Mouse (Mus musculus) embryo, embryonic 11 days (tissue): ENCODE measurements around the gene Gipr.
A peak's percentile ranks its signal among the peaks of the same experiment; 100 is the strongest.
"Not testable (repeated sequence)": the region's sequence is repeated elsewhere in the genome, so short reads cannot be mapped to it uniquely, and the experiment has no call there.

ENCODE experiments used
- DNase-seq: peaks from one replicate; pipeline ENCODE4 v3.0.0-alpha.2; 2015

Gipr gene

DNA sequence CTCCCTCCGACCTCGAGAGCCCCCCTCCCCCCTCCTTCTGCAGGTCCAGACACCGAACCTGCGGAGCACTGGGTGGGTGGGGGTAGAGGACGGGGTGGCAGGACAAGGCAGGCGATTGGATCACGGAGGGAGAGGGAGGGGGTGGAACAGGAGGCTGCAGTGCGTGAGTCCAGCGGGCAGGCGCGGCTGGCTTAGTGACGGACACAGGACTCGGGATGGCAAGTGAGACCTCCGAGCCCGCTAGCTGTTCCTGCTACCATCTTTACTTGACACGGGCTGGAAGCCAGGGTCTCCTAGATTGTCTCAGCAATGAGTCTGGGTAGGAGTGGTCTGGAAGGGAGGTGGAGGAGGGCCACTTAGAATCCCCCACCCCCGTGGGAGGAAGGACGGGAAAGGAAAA, 12.1 kb upstream of the Gipr start:
- DNase-seq, result no peak

DNA sequence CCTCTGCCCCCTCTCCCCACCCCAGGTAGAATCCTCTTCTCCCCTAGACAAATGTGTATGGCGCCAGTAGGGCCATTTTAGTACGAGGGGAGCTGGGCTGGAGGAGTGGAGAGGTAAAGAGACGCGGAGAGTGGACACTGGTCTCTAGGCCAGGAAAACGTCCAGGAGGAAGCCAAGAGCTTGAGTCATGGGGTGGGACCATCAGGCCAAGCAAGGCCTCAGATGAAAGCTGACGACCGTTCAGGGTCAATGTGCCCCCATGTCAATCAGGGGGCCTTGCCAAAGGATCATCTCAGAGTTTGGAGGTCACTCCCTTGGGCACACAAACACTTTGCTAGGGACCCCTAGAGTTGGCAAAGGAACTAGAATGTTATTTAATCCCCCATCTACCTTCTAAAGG, 11.3 kb upstream of the Gipr start:
- DNase-seq, result no peak

DNA sequence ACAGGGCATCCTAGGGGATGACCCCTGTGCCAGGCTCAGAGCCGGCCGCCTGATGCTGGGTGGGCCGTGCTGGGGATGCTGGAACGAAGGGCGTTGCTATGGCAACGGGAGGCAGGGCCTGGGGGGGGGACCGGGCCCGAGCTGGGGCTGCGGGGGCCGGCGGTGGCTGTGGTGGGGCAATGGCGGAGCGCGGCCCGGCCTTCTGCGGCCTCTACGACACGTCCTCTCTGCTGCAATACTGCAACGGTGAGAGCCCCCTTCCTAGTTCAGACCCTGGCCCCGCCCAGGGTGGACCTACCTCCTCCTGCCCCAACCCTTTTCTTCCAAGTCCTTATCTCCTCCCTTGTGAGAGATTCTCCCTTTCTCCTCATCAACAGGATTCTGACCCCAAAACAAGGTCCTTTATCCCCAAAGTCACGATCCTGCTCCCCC, 10.6 kb upstream of the Gipr start:
- no peak for DNase-seq

DNA sequence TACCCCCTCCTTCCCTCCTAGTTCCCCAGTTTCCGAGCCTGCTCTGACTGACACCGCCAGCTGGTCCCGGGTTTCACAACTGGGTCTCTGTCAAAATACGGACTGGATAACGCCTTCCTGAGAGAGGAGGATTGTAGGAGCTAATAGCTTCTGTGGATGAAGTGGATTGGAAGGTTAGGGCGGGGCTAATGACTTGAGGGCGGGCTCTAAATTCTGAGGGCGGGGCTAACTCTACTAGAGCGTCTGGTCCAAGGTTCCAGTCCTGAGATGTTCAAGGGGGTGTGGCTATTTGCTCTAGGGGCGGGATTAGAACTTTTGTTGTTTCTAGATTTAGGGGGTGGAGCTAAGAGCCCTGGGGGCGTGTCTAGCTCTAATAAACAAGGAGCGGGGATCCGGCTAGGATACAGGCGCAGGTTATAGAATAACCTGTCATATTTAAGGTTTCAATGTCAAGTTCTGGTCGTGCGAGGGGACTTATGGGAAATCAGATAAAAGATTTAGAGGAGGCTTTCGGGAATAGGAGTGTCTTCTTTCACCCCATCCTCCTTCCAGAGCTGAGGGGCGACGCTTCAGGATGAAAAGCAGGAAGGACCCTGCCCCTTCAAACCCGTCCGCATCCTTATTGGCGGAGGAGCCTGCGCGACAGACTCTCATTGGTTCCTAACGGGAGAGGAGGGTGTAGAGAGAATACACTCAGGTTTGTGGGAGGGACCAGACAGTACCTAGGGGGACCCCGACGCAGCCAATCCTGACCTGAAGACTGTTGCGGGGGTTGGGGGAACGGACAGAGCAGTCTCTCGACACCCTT, 10.0 kb upstream of the Gipr start, which contains the start of gene Eml2:
TSS of gene Eml2 (plus strand) at position 714 of the 808 bp plus-strand sequence.
- DNase-seq, result peak; percentile 74

DNA sequence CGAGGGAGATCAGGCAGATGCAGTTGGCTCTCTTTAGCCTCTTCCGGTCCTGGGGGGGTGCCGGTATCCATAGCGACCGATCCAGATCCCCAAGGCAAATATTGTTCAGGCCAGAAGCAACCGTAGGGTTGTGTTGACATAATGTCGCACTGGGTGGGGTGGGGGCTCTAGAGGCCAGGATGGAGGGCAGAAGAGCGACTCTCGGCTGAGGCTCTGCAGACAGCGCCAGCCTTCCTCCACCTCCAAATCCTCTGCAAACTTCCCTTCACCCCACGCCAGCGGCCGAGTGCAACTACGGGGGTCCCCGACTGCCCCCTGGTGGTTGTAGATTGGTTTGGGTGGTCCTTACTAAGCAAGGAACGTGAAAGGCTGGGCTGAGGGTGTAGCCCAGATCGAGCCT, 6.9 kb upstream of the Gipr start:
- DNase-seq, result peak; percentile 94

DNA sequence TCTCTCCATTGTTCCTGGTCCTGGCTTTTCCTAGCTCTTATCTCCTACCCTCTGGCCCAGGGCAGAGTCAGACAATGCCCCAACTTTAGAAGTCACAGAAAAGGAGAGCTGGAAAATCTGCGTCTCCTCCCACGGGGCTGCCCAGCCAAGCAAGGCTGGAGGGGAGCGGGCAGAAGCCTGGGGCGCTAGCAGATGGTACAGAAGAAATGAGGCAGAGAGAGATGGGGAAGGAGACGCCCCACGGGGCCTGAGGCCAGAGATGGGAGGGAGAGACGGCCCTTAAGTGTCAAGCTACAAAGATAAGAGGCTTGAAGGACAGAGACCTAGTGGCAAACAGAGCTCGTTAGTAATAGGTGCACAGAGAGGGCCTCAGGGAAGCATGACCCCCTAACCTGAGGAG, 5.9 kb upstream of the Gipr start:
- DNase-seq, result no peak

DNA sequence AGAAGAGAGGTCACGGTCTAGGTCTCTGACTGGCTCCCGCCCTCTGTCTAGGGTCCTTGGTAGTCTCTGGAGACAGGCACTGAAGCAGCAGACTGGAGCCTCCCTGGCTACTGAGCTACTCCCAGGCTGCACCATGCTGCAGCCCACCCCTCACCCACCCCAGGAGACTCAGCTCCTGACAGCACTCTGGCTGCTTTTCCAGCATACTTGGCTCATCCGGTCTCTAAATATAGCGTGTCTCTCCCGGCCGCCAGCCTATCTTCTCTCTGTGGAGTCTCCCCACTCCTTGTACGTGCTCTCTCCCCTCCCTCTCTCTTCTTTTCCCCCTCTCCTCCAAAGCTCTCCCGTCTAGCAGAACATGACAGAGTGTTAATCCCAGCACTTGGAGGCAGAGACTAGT, 4.2 kb upstream of the Gipr start:
- peak; percentile 10 for DNase-seq

DNA sequence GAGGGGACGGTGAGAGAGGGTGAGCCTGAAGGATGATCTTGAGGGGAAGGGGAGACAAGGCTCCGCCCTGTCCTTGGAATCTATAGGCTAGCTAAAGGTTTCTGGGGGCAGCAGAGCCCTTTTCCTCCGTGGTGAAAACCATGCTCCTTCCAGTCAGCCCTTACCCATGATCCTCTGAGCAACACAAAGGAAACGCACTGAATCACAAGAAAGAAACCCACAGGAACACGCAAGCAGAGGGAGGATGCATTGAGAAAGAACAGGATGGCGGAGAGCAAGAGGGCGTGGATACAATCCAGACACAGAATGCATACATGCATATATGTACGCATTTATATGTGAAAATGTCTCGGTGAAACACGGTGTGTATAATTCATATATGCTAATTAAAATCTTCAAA, 3.6 kb upstream of the Gipr start:
- DNase-seq, result no peak

DNA sequence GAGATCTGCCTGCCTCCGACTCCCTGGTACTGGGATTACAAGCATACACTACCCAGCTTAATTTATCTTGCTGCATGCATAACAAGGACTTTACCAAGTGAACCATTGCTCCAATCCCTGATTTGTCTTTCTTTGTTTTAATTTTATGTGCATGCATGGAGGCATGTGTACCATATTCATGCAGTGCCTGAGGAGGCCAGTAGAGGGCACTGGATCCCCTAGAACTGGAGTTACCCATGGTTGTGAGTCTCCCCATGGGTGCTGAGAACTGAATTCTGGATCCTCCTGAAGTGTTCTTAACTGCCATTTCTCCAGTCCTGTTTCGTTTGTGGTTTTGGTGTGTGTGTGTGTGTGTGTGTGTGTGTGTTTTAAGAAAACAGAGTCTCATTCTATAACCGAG, 1.1 kb upstream of the Gipr start:
- DNase-seq, result no peak

DNA sequence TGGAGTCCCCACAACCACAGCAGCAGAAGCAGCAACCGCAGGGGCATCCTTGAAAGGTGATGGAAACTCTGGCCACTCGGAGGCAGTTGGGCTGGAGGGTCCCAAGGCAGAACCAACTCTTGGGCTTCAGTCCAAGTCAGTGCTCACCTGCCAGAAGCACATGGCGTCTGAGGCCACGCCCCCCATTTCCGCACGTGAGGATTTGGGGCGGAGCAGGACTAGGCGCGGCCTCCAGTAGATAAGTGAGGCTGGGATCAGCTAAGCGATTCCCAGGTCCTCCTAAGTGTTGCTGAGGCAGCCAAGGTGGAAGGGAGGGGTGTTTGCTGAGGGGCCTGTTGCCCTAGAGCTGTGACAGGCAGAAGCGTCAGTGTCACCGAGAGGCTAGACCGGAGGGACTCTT, 949 bp downstream of the Gipr start:
- peak; percentile 62 for DNase-seq

DNA sequence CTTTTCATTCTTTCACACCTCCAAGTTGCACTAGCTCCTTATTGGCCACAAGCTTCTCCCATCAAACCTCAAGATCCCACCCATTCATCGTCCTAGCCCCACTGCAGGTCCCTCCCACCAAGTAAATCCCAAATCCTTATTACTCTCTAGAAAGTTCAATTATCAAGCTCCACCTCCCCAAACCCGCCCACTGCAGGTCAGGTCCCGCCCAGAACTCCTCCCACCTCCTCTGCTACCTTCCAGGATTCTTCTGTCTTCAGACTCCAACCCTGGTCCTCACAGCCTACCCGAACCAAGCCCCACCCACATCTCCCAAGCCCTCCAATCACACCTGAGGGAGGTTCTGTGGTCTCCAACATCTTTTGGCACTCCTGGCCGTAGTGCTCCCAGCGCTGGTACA, 1.7 kb downstream of the Gipr start:
- DNase-seq, result peak; percentile 54

DNA sequence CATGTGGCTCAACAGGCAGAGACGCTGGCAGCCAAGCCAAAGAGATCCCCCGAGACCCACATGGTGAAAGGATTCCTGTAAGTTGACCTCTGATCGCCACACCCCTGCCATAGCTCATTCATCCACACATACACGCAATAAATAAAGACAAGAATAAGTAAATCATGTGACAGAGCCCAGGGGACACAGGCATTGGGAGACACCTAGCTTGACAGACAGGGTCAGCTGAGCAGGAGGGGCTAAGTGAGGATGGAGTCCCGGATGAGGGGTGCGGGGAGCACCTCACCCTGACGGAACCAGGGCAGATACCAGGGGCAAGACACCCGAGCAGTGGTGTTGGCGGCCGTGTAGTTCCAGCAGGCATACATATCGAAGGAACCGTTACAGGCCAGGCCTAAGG, 2.2 kb downstream of the Gipr start:
- no peak for DNase-seq

DNA sequence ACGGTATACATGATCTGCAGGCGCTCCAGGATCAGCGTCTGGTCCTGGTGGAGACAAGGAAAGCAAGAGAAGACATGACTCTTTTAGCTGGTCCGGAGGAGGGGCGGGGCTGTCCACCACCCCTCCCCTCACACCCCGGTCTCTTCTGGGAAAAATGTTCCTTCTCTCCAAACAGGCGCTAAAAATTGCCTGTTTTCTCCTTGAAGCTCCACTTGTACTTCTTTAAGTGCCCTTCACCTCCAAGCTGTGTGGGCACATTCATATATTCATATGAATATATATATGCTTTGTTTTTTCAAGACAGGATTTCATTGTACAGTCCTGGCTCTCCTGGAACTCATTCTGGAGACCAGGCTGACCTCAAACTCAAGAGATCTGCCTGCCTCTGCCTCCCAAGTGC, 3.0 kb downstream of the Gipr start:
- DNase-seq, result no peak

DNA sequence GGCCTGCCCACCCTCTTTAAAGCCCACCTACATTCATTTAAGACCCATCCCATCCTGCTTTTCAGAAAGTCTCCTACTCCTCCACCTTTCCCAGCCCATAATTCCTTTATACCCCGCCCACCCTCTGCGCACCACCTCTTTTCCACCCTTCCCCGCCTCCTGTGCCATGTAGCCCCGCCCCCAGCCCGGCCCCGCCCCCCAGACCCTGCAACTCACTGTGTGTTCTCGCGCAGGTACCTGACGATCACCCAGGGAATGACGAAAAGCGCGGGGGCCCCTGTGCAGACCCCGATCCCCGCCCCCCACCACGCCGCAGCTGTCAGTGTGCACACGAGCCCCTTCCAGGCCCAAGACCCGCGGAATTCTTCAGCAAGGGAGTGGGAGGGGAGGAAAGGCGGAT, 5.8 kb downstream of the Gipr start:
- DNase-seq, result peak; percentile 66

DNA sequence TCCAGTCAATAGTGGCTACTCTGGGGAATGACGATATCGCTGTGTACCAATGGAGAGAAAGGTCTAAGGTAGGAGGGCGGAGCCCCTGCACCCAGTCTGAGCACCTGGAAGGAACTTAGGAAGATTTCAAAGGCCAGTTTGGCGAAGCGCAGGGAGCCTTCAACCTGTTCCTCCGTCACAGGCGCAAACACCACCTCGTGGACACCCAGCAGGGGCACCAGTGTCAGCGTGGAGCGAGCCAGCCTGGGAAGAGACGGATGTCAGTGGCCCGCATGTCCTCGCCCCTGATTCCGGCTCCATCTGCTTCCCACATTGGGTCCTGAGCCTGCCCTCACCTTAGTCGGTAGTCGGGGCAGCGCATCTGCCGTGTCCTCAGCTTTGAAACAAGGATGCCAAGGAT, 6.5 kb downstream of the Gipr start:
- DNase-seq, result no peak

DNA sequence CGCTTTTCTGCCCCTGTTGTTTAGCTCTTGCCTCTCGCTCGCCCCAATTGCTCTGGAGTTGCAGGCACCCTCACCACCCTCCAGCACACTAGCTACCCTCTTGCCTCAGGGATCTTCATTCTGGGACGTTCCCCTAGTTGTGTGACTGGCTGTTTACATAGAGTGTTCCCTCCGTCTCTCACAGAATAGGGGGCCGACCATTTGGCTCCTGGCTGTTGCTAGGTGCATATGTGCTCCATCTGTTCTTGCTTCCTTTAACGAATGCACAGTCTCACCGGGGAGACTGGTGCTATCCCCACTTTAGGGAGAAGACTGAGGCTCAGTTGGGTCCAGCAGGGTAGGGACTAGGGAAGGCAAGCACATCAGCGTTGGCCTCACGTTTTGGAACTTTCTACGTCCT, 7.3 kb downstream of the Gipr start:
- no peak for DNase-seq

DNA sequence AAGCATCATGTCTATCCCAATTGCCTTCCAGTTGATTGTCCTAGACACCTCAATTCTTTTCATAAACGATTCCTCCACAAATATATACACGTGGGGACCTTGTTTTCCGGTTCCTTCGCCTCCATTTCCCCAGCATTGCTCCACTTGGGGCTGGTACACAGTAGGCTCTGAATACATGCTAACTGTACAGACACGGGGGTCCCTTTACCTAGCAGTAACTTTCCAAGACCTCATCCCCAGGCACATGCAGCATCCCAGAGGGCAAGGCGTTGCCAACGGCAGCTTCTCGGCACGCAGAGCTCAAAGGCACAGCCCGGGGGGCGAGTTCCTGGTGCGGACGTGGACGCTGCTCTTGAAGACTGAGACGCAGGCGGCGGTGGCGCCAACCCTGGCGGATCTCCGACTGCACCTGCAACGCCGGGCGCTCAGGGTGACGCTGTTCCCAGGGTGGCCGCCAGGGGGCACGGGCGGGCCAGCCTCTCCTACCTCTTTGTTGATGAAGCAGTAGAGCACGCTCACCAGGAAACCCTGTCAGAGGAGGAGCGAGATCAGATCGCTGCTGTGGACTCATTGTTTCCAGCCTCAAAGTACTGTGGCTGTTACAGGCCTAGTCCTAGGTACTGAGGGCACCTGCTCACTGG, 8.6 kb downstream of the Gipr start:
- DNase-seq, result peak; percentile 85

DNA sequence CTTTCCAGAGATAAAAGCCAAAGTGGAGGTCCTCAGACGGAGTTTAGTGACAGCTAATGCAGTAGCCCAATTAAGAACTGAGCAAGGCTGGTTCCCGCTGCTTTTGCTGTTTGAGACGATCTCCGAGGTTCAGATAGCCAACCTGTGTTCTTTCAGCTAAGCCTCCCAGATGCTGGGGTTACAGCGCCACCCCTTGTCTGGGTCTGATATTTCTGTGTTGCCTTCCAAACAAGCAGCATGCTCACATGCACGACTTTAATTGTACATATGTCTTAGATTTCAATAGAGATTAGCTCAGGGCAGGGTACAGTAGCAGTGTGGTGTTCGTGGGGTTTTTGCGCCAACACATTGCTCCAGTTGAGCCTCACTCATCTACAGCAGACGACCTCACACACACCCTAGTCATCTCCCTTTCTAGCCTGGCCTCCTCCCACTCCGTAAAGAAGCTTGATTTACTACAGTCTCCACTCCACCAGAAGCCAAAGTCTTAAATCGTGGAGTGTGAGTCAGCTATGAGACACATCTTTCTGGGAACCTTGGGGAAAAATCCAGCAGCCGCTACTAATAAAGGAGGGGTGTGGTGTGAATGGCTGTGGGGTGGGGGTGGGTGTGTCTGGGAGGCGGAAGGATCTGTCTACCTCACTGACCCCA, 10.0 kb downstream of the Gipr start:
- no peak for DNase-seq

DNA sequence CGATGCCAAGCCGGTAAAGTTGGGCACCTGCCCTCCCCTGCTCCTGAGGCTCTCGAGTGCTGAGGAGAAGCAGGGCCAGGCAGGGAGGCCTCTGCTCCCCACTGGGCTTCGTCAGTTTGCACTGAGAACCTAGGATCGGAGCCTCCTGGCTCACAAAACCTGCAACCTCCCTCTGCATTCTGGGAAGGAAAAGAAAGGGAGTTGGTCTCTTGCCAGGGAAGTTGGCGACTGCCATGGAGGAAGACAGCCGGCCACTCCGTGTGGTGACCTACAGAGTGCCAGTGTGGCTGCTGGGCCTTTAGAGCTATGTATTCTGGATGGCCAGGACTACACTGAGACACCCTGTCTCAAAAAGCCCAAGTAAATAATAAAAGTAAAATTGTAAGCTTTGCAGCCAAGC, 11.1 kb downstream of the Gipr start:
- DNase-seq, result no peak

DNA sequence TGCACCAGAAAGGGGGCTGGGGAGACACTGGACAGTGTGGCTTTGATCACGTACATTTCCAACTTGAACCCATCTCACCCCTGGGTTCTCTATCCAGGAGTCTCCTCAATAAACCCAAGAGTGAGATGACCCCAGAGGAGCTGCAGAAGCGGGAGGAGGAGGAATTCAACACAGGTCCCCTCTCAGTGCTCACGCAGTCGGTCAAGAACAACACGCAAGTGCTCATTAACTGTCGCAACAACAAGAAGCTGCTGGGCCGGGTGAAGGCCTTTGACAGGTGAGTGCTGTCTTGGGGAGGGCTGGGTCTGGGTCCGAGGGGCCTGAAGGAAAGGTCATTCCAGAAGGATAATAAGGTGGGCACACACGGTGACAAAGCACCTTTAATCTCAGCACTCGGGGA, 14.8 kb downstream of the Gipr start:
- DNase-seq, result not testable (repeated sequence)

DNA sequence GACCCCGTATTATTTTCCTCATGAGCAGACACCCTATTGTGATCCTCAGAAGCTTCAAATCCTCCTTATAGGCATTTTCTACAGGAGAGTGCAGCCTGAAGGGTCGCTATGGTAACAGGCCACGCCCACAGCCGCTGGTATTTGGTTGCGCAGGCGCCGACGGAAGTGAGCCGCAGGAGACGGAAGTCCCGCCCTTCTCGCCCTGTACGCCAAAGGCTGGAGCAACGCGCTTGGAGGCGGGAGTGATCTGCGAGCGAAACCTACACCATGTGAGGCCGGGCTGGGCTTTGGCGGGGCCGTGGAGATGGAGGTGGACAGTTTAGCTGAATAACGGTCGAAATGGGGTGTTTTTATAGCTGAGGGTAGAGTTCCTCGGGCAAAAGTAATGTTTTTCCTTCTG, 16.3 kb downstream of the Gipr start, which contains the start of gene Snrpd2:
TSS of gene Snrpd2 (plus strand) at position 97 of the 400 bp plus-strand sequence.
- DNase-seq, result peak; percentile 98

DNA sequence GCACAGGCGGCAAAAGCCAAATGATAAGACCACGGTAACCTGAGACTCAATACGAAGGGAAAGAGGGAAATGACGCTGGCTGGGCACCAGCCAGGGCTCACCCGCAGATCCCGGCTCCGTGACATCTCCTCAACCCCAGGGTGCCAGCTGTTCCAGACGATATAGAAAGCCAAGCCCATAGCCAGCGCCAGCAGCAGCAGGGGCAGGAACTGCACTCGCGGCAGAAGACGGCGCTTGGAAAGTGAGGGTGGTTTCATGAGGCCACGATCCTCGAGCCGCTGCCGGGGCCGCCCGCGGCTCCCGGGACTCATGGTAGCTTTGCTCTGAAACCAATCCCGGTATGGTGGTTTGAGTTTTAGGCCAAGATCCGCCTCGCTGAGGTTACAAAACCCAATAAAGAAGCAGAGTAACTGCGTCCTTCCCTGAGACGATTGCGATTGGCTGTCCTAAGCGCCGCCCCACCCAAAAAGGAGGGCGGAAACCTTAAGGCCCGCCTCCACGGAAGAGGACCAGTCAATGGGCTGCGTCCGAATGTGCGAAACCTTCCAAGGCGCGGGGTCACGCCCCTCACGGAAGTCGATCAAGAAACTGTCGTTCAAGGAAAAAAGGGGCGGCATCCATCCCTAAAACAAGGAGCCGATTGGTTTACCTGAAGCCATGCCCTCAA, 16.9 kb downstream of the Gipr start, which contains the start of gene Qpctl:
TSS of gene Qpctl (minus strand) at position 417 of the 667 bp plus-strand sequence.
- DNase-seq, result peak; percentile 100

DNA sequence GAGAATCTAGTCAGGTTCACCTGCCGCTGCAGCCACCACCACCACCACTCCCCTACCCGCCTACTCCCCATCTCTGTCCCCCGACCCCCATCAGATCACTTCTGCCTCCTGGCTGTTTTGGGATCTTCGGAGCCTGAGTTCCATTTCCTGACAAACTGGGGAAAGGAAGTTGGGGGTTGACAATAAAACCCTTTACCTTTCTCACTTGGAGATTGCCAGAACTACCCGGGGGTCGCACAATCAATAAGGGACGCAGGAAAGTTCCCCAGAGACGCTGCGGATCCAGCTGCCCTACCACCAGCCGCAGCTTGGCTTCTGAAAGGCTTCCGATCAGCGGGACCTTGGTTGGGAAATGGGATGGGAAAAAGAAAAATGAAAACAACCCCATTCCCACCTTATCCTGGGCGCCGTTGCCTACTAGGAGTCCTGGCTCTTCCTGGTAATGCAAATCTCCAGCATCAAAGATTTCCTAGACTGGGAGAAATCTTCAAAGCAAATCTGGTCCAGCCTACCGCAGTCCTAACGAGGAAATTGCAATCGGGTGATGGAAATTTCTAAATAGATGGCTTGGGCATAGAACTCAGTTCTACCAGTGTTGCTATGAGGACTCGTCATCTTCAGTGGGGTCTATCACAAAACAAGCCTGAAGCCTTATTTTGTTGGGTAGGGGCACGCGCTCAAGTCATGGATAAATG, 17.6 kb downstream of the Gipr start:
- DNase-seq, result no peak
